Mouse (Mus musculus): ENCODE results near the gene Nxf1. TPM values are rescaled to one million over a fixed set of nuclear protein-coding genes. Genes with fewer than 3 reads are reported as not detected.
"Not testable (repeated sequence)": the region's sequence is repeated elsewhere in the genome, so short reads cannot be mapped to it uniquely, and the experiment has no call there.

Gene Nxf1
- polyA plus RNA-seq, 1 experiment from 2014 or later = 200 TPM

DNA sequence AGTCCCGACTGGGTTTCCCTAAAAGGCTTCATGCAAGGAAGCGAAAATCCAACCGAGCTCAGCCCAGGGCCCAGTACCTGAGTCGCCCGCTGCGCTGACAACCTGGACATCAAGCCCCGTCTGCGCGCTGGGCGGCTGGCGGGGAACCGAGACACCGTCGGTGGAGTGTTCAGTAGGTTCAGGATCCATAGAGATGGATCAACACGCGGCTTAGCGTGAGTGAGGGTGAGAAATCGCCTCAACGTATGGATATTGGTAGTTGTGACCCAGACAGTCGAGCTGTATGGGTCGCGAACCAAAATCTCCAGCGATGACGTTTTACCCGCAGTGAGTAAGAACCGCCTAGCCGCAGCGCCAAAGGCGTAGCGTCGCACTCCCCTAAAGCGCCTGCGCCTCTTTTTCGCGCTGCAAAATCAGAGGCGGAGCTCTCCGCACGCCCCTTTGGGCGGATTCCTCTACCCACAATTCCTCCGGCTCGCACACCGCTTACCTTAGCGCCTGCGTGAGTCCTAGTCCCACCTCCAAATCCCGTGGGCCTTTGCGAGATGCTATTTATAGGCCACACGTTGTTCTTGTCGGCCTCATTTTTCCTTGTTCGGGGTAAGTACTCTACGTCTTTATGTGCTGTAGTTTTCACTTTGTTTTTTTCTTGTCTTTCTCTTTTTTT lies 33.8 kb upstream of the Nxf1 start, which contains the start of gene Slc3a2:
Slc3a2 (minus strand) TSS at position 463 of the 667 bp plus-strand sequence.
- Histone ChIP-seq H3K27me3 (replicated peaks; ENCODE audit: control insufficient read depth, insufficient read depth, low read length) (no peaks in the 10 kb centered on the region), H3K36me3 (ENCODE audit: control insufficient read depth, insufficient read depth) (peaks cover 24% of the 10 kb centered on the region), H3K9ac (replicated peaks; ENCODE audit: low read depth, low read length) (peak within 1 kb of the TSS; percentile 96), H3K27ac (ENCODE audit: low read length) (peak within 1 kb of the TSS; percentile 98), H3K4me3 (replicated peaks; ENCODE audit: low read length) (peak within 1 kb of the TSS; percentile 60), H3K4me1 (replicated peaks; ENCODE audit: control insufficient read depth, insufficient read depth, low read length) (peaks cover 33% of the 10 kb centered on the region), H3K4me2 (ENCODE audit: low read length) (peak within 1 kb of the TSS; percentile 94), H3K9me3 (ENCODE audit: control insufficient read depth, low read length) (no peaks in the 10 kb centered on the region)
- peak; percentile 98 for ATAC-seq
- WGBS = under 1% methylated on average over 50 of the region's 50 CpGs

DNA sequence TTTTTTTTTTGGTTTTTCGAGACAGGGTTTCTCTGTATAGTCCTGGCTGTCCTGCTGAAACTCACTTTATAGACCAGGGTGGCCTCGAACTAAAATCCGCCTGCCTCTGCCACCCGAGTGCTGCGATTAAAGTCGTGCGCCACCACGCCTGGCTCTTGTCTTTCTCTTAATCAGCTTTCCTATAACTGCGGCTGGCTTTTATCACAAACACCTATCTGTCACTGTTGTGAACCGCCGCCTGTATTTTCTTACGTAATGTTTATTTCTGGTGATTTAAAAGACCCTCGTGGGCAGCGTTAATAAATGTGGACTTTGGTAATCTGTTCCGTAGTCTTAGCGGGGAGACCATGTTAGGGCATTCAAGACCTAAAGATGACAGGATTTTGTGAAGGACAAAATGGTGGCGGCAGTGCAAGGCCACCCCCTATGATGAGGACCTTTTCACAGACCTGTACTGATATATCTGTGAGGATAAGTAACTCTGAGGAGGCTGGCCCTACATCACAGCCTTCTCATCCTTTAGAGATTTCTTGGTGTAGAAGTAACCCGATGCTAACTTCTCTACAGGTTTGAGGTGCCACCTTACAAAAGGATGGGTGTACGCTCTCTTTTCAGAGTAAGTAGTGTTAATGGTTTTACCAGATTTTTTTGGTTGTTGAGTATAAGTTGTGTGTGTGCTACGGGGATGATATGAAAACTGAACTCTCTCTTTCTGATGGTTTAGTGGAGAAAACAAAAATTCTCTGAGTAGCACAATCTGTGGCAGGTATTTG lies 33.1 kb upstream of the Nxf1 start:
- no peaks in the 10 kb centered on the region for H3K9me3 ChIP-seq (ENCODE audit: control insufficient read depth, low read length)
- H3K4me3 ChIP-seq (replicated peaks; ENCODE audit: low read length) = peak overlapping the region; percentile 60
- no peak for ATAC-seq
- under 1% methylated on average over 20 of the region's 20 CpGs for WGBS
- peaks cover 33% of the 10 kb centered on the region for H3K4me1 ChIP-seq (replicated peaks; ENCODE audit: control insufficient read depth, insufficient read depth, low read length)
- H3K4me2 ChIP-seq (ENCODE audit: low read length) = peak overlapping the region; percentile 94
- H3K36me3 ChIP-seq (ENCODE audit: control insufficient read depth, insufficient read depth) = peaks cover 24% of the 10 kb centered on the region
- H3K27ac ChIP-seq (ENCODE audit: low read length) = peak overlapping the region; percentile 46
- no peaks in the 10 kb centered on the region for H3K27me3 ChIP-seq (replicated peaks; ENCODE audit: control insufficient read depth, insufficient read depth, low read length)
- H3K9ac ChIP-seq (replicated peaks; ENCODE audit: low read depth, low read length) = peak overlapping the region; percentile 77

DNA sequence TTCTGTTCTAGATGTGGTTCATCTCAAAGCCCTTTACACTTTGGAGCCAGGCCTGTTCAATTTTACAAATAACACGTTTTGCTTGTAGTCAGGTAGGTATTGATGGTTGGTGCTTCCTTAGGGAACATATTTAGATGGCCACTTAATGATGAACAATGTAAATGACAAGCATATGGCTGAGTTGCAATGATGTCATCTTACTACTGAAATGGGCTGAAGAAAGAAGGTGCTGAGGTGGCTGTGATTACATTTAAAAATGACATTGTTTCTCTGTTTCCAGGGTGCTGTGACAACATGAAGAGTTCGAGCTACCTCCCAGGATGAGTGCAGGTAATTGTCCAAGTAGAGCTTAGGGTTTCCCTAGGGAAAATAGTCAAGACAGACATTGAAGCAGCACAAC lies 32.5 kb upstream of the Nxf1 start:
- no peak overlapping the region for H3K27ac ChIP-seq (ENCODE audit: low read length)
- peaks cover 33% of the 10 kb centered on the region for H3K4me1 ChIP-seq (replicated peaks; ENCODE audit: control insufficient read depth, insufficient read depth, low read length)
- peak overlapping the region; percentile 60 for H3K4me3 ChIP-seq (replicated peaks; ENCODE audit: low read length)
- peak overlapping the region; percentile 94 for H3K4me2 ChIP-seq (ENCODE audit: low read length)
- 1% methylated on average over 2 of the region's 2 CpGs for WGBS
- no peak for ATAC-seq
- H3K27me3 ChIP-seq (replicated peaks; ENCODE audit: control insufficient read depth, insufficient read depth, low read length) = no peaks in the 10 kb centered on the region
- H3K36me3 ChIP-seq (ENCODE audit: control insufficient read depth, insufficient read depth) = peaks cover 24% of the 10 kb centered on the region
- no peaks in the 10 kb centered on the region for H3K9me3 ChIP-seq (ENCODE audit: control insufficient read depth, low read length)
- H3K9ac ChIP-seq (replicated peaks; ENCODE audit: low read depth, low read length) = peak overlapping the region; percentile 77

DNA sequence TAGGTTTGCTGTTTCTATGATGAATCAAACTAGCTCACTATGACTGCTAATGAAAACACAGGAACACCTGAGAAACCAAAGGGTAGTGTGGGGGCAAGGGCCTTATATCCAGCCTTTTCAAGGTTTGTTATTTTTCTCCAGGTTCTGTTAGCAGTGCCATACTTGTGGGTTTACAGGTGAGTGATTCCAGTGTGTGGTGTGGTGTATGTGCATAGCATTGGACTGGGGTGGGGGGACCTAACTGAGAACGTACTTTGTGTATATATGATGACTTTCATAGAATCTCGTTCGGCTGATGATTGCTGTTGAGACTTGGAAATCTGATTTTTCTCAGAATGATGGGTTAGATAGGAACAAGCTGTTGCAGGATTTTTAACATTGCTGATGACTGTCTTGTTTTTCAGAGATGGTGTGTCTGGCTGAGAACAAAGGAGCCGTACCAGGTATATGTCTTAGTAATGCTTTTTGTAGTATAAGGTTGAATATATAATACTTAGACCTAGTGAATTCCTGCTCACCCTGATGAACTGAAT lies 31.7 kb upstream of the Nxf1 start:
- WGBS = 48% methylated on average over 4 of the region's 4 CpGs
- peaks cover 33% of the 10 kb centered on the region for H3K4me1 ChIP-seq (replicated peaks; ENCODE audit: control insufficient read depth, insufficient read depth, low read length)
- H3K27me3 ChIP-seq (replicated peaks; ENCODE audit: control insufficient read depth, insufficient read depth, low read length) = no peaks in the 10 kb centered on the region
- peak overlapping the region; percentile 94 for H3K4me2 ChIP-seq (ENCODE audit: low read length)
- peaks cover 24% of the 10 kb centered on the region for H3K36me3 ChIP-seq (ENCODE audit: control insufficient read depth, insufficient read depth)
- H3K27ac ChIP-seq (ENCODE audit: low read length) = no peak overlapping the region
- H3K9me3 ChIP-seq (ENCODE audit: control insufficient read depth, low read length) = no peaks in the 10 kb centered on the region
- no peak overlapping the region for H3K9ac ChIP-seq (replicated peaks; ENCODE audit: low read depth, low read length)
- H3K4me3 ChIP-seq (replicated peaks; ENCODE audit: low read length) = peak overlapping the region; percentile 60; the same call in 1 of the 2 replicates
- ATAC-seq = no peak

DNA sequence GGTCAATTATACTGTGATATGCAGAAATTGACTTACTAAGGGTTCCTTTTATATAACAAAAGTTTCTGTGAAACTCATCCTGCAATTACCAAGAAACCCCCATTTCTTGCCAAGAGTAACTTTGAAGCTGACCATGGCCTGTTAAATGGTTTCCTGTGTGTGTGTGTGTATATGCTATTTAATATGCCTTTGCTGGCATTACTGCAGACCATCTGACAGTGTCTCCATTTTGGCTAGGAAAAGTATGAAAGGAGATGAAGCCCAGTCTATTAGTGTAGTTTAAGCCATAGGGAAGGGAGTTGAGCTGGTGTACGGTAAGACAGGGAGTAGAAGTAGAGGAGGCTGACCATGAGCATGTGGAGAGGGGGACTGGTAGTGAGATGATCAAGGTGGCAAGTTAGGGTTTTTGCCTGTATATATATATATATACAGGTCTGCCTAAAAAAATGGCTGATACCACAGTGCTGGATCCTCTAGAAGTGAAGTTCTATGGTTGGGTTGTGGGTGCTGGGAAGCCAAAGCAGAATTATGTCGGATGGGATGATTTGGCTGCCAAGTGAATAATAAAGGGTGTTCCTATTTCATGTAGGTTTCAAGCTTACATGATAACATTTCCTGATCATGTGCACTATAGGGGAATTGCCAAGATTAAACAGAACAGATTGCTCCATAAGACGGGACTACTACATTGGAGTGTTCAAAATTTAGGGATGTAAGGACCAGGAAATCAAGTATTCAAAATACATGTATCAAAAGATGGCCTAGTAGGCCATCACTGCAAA lies 30.1 kb upstream of the Nxf1 start:
- Histone ChIP-seq H3K36me3 (ENCODE audit: control insufficient read depth, insufficient read depth) (peaks cover 24% of the 10 kb centered on the region), H3K27ac (ENCODE audit: low read length) (no peak overlapping the region), H3K4me1 (replicated peaks; ENCODE audit: control insufficient read depth, insufficient read depth, low read length) (peaks cover 27% of the 10 kb centered on the region), H3K9ac (replicated peaks; ENCODE audit: low read depth, low read length) (no peak overlapping the region), H3K27me3 (replicated peaks; ENCODE audit: control insufficient read depth, insufficient read depth, low read length) (no peaks in the 10 kb centered on the region), H3K9me3 (ENCODE audit: control insufficient read depth, low read length) (no peaks in the 10 kb centered on the region), H3K4me2 (ENCODE audit: low read length) (no peak overlapping the region), H3K4me3 (replicated peaks; ENCODE audit: low read length) (no peak overlapping the region)
- WGBS = 11% methylated on average over 3 of the region's 3 CpGs
- no peak for ATAC-seq

DNA sequence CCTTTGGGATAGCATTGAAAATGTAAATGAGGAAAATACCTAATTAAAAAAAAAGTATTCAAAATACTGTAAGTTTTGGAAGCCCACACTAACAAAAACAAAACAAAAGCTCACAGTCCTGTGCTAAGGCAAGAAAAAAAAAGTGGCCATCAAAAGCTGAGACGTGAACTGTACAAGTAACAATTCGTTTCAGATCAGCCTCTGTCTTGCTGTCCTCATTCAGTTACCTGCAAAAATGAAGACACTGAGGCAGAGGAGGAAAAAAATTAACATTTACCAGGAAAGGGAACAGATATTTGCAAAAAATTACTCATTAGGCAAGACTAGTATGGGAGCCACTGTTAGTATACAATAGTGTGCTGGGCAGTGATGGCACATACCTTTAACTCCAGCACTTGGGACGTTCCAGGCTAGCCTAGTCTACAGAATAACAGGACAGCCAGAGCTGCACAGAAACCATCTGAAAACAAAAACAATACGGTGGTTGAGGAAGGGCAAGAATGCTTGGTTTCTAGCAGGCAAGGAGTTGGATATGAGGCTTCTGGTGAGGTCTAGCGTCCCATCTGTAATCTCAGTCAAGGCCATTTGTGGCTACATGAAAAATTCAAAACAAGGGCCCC lies 29.3 kb upstream of the Nxf1 start:
- Histone ChIP-seq H3K4me1 (replicated peaks; ENCODE audit: control insufficient read depth, insufficient read depth, low read length) (peaks cover 19% of the 10 kb centered on the region), H3K27ac (ENCODE audit: low read length) (no peak overlapping the region), H3K9ac (replicated peaks; ENCODE audit: low read depth, low read length) (no peak overlapping the region), H3K9me3 (ENCODE audit: control insufficient read depth, low read length) (no peaks in the 10 kb centered on the region), H3K36me3 (ENCODE audit: control insufficient read depth, insufficient read depth) (peaks cover 24% of the 10 kb centered on the region), H3K4me2 (ENCODE audit: low read length) (no peak overlapping the region), H3K27me3 (replicated peaks; ENCODE audit: control insufficient read depth, insufficient read depth, low read length) (no peaks in the 10 kb centered on the region), H3K4me3 (replicated peaks; ENCODE audit: low read length) (no peak overlapping the region)
- ATAC-seq = no peak
- 21% methylated on average over 5 of the region's 5 CpGs for WGBS

DNA sequence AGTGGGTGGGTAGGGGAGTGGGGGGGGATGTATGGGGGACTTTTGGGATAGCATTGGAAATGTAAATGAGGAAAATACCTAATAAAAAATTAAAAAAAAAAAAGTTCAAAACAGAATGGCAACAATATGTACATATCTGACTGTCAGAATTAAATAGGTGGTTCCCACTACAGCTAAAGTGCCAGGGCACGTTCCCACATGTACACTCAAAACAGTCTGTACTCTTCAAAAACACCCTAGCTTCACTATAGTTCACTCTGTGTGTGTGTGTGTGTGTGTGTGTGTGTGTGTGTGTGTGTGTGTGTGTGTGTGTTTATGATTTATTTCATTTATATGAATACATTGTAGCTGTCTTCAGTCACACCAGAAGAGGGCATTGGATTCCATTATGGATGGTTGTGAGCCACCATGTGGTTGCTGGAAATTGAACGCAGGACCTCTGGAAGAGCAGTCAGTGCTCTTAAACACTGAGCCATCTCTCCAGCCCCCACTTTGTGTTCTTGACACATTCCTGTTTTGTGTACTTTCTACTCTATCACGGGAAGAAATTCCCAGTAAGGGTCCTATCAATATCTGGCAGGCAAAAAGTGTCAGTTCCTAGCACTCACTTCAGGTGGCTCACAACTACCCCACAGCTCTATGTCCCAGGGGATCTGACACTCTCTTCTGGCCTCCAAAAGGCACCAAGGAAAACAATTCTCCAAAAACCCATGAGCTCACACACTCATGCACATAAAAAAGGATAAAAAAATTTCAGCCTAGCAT lies 28.4 kb upstream of the Nxf1 start:
- H3K4me1 ChIP-seq (replicated peaks; ENCODE audit: control insufficient read depth, insufficient read depth, low read length) = peaks cover 19% of the 10 kb centered on the region
- H3K4me2 ChIP-seq (ENCODE audit: low read length); H3K4me3 ChIP-seq (replicated peaks; ENCODE audit: low read length); ATAC-seq; H3K9ac ChIP-seq (replicated peaks; ENCODE audit: low read depth, low read length); H3K9me3 ChIP-seq (ENCODE audit: control insufficient read depth, low read length); H3K27ac ChIP-seq (ENCODE audit: low read length); H3K27me3 ChIP-seq (replicated peaks; ENCODE audit: control insufficient read depth, insufficient read depth, low read length): not testable (repeated sequence)
- peaks cover 24% of the 10 kb centered on the region for H3K36me3 ChIP-seq (ENCODE audit: control insufficient read depth, insufficient read depth)
- WGBS = 59% methylated on average over 3 of the region's 3 CpGs

DNA sequence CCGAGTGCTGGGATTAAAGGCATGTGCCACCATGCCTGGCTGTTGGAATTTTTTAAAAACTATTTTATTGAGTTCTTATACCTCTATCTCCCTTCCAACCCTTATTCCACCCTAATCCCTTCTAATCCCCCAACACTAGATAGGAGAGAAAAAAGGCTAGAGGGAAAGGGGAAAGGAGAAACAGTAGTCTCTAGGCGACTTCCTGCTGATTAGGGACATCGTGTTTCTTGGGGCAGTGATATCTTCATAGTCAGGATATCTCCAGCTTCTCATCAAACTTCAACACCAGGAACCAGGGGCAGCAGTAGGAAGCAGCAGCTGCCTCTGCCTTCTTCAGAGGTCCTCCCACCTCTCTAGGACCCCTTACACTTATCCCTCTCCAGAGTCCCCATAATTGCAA lies 22.5 kb upstream of the Nxf1 start:
- Histone ChIP-seq H3K4me1 (replicated peaks; ENCODE audit: control insufficient read depth, insufficient read depth, low read length) (peaks cover 10% of the 10 kb centered on the region), H3K27ac (ENCODE audit: low read length) (no peak overlapping the region), H3K4me2 (ENCODE audit: low read length) (no peak overlapping the region), H3K4me3 (replicated peaks; ENCODE audit: low read length) (no peak overlapping the region), H3K9ac (replicated peaks; ENCODE audit: low read depth, low read length) (no peak overlapping the region), H3K9me3 (ENCODE audit: control insufficient read depth, low read length) (no peaks in the 10 kb centered on the region), H3K27me3 (replicated peaks; ENCODE audit: control insufficient read depth, insufficient read depth, low read length) (no peaks in the 10 kb centered on the region), H3K36me3 (ENCODE audit: control insufficient read depth, insufficient read depth) (no peaks in the 10 kb centered on the region; the same call in 1 of the 2 replicates)
- 77% methylated on average over 3 of the region's 3 CpGs for WGBS
- no peak for ATAC-seq
